8 mouse cellular contexts compared by ENCODE assay signal in genomic region chr19:25406481-25407184, GRCm38 (mm10).
DNase-seq lines count a peak whose midpoint lies in the region; ATAC-seq and TF ChIP-seq lines count a peak whose summit lies in the region.

No protein-coding gene starts in this region.

- no peak for TF ChIP-seq POLR2A in small intestine, adult 2 months (IDR thresholded peaks at IDR 0.05; ENCODE audit: low read depth, low read length)

- intact Hi-C loops in gastrocnemius, postnatal 14 days (cut with DNase I; ENCODE audit: low total_unique reads), result no loop called here
- intact Hi-C loops in left cerebral cortex, postnatal 14 days (cut with DNase I), result no loop called here

- peak; percentile 28 for DNase-seq in WW6 (ENCODE audit: low read depth, low spot score)
- peak; percentile 71 for DNase-seq in embryo, embryonic 10 days (ENCODE audit: low spot score)
- DNase-seq in gastrocnemius, postnatal 14 days, result peak; percentile 83
- peak; percentile 49 for DNase-seq in hindbrain, postnatal 0 days (ENCODE audit: low spot score)
- peak; percentile 45 to 62 for DNase-seq in left cerebral cortex, postnatal 14 days (ENCODE audit: low spot score in 2 of 2)
- peak; percentile 66 for DNase-seq in mesoderm, embryonic 11.5 days (ENCODE audit: low read depth, low spot score)

- peak; percentile 86 for ATAC-seq in hindbrain, postnatal 0 days
- no peak for ATAC-seq in inflammation-experienced regulatory T-cells, adult 6 months

- peak overlapping the region; percentile 28 for H3K4me3 ChIP-seq in hindbrain, postnatal 0 days (ENCODE audit: low read length)
- H3K4me3 ChIP-seq in small intestine, adult 2 months (ENCODE audit: low read depth, low read length), result peak overlapping the region; percentile 61

- whole genome bisulfite sequencing in hindbrain, postnatal 0 days, result 5% methylated on average over 28 of the region's 28 CpGs
- 52% methylated on average over 28 of the region's 28 CpGs for WGBS in small intestine, adult 2 months

- no peak for TF ChIP-seq CTCF in hindbrain, postnatal 0 days (IDR thresholded peaks at IDR 0.05; ENCODE audit: low read depth)
- TF ChIP-seq CTCF in small intestine, adult 2 months (IDR thresholded peaks at IDR 0.05; ENCODE audit: extremely low read depth, insufficient read length, insufficient replicate concordance, low read depth, low read length), result no peak

- no peaks in the 10 kb centered on the region for H3K27me3 ChIP-seq in hindbrain, postnatal 0 days (ENCODE audit: insufficient read depth, low read length)
- no peaks in the 10 kb centered on the region for H3K27me3 ChIP-seq in small intestine, adult 2 months (ENCODE audit: control insufficient read depth, insufficient read depth, low read length)

- H3K9me3 ChIP-seq in hindbrain, postnatal 0 days (ENCODE audit: low read length), result no peaks in the 10 kb centered on the region

- peak overlapping the region; percentile 67 for H3K27ac ChIP-seq in hindbrain, postnatal 0 days
- peak overlapping the region; percentile 36 for H3K27ac ChIP-seq in small intestine, adult 2 months (ENCODE audit: insufficient read depth, low read depth, low read length)

- H3K9ac ChIP-seq in hindbrain, postnatal 0 days (replicated peaks; ENCODE audit: low read length), result peak overlapping the region; percentile 31

- peaks cover 6% of the 10 kb centered on the region; the same call in 1 of the 2 replicates for H3K4me1 ChIP-seq in hindbrain, postnatal 0 days (ENCODE audit: insufficient read depth, low read length)
- H3K4me1 ChIP-seq in small intestine, adult 2 months (ENCODE audit: control insufficient read depth, insufficient read depth, insufficient read length, low read length), result no peaks in the 10 kb centered on the region; the same call in 1 of the 2 replicates

- no peaks in the 10 kb centered on the region; the same call in 1 of the 2 replicates for H3K36me3 ChIP-seq in hindbrain, postnatal 0 days (ENCODE audit: insufficient read depth, low read length)
- H3K36me3 ChIP-seq in small intestine, adult 2 months (ENCODE audit: control insufficient read depth, insufficient read depth, low read length), result peaks cover 11% of the 10 kb centered on the region

- peak overlapping the region; percentile 65 for H3K4me2 ChIP-seq in hindbrain, postnatal 0 days (ENCODE audit: low read depth, low read length)

Comparison
In these comparisons a context has a peak if more than half of its experiments do, and no peak if none do; other contexts are left out.
1. DNase-seq: peak in every context shown above with its lines; median percentile 83 in gastrocnemius, postnatal 14 days; 71 in embryo, embryonic 10 days; 66 in mesoderm, embryonic 11.5 days; 54 in left cerebral cortex, postnatal 14 days; 49 in hindbrain, postnatal 0 days; 28 in WW6.